Mouse (Mus musculus) heart, embryonic 16.5 days (tissue): ENCODE results near the gene Tssk6. TPM values are rescaled to one million over a fixed set of nuclear protein-coding genes. Genes with fewer than 3 reads are reported as not detected.

ENCODE experiments used
- ATAC-seq: fragments of 200-750 bp; cut with Nextera tagmentation; replicated peaks from 2 replicates; pipeline ENCODE4 v1.8.0; 2017; ENCODE audit warnings: moderate number of reproducible peaks; ENCODE audit not compliant: insufficient read depth, low FRiP score; ENCODE audit errors: extremely low read depth
- H3K27ac ChIP-seq: fragments of 300-500 bp; sonication (generic); 2 replicates; pipeline ENCODE4 v1.5.1; 2014; ENCODE audit warnings: mild to moderate bottlenecking, low read length, control low read depth, moderate library complexity
- H3K27me3 ChIP-seq: fragments of 300-500 bp; sonication (generic); 2 replicates; pipeline ENCODE4 v1.6.1; 2014; ENCODE audit warnings: low read length, mixed read lengths; ENCODE audit not compliant: control insufficient read depth, insufficient read depth
- H3K36me3 ChIP-seq: fragments of 300-500 bp; sonication (generic); 2 replicates; pipeline ENCODE4 v1.6.1; 2014; ENCODE audit not compliant: control insufficient read depth, insufficient read depth
- H3K4me1 ChIP-seq: fragments of 300-500 bp; sonication (generic); 2 replicates; pipeline ENCODE4 v1.6.1; 2014; ENCODE audit warnings: low read length, mixed read lengths; ENCODE audit not compliant: control insufficient read depth, insufficient read depth
- H3K4me2 ChIP-seq: fragments of 300-500 bp; sonication (generic); 2 replicates; pipeline ENCODE4 v1.6.1; 2014; ENCODE audit warnings: low read depth, mild to moderate bottlenecking, control low read depth, low read length
- H3K4me3 ChIP-seq: fragments of 300-500 bp; sonication (generic); 2 replicates; pipeline ENCODE4 v1.5.1; 2014; ENCODE audit warnings: mild to moderate bottlenecking, control low read depth, low read length
- H3K9ac ChIP-seq: fragments of 300-500 bp; sonication (generic); 2 replicates; pipeline ENCODE4 v1.6.1; 2014; ENCODE audit warnings: low read length, control low read depth
- H3K9me3 ChIP-seq: fragments of 300-500 bp; sonication (generic); replicated peaks from 2 replicates; pipeline ENCODE4 v1.6.1; 2016; ENCODE audit warnings: low read length; ENCODE audit not compliant: control insufficient read depth
- WGBS: fragments of 180-500 bp; shearing (Covaris S2); extraction: QIAGEN DNeasy Blood & Tissue Kit; methylation state at CpG from one replicate; pipeline ENCODE4 v1.1.7; 2014; 5-methylcytosine and 5-hydroxymethylcytosine counted together
- polyA plus RNA-seq: library from polyadenylated mRNA; unstranded; fragments of >200 nt; fragmentation: Nextera tagmentation; extraction: Ambion mirVana; gene quantifications from 2 replicates; pipeline ENCODE4 v1.2.1, GENCODE M21; 2015

The Tssk6 gene
- polyA plus RNA-seq, 1 experiment from 2014 or later: 2.0 TPM

- Histone ChIP-seq H3K4me3 (no peak overlapping the region), H3K9me3 (no peaks in the 10 kb centered on the region), H3K9ac (no peak overlapping the region), H3K4me2 (no peak overlapping the region), H3K27me3 (peaks cover 17% of the 10 kb centered on the region), H3K27ac (no peak overlapping the region), H3K36me3 (peaks cover 8% of the 10 kb centered on the region), H3K4me1 (peaks cover 25% of the 10 kb centered on the region)
- ATAC-seq: no peak
- WGBS: 49% methylated on average over 17 of the region's 17 CpGs
Observed at GRCm38 (mm10) chr8:69893863-69894262, 8.1 kb upstream of the Tssk6 start.

GRCm38 (mm10) chr8:69894836-69895332 is 7.1 kb upstream of the Tssk6 start:
- H3K9ac ChIP-seq: no peak overlapping the region
- H3K27ac ChIP-seq: no peak overlapping the region
- 59% methylated on average over 6 of the region's 6 CpGs for WGBS
- H3K4me3 ChIP-seq: no peak overlapping the region
- peaks cover 8% of the 10 kb centered on the region for H3K36me3 ChIP-seq
- peaks cover 8% of the 10 kb centered on the region for H3K27me3 ChIP-seq
- H3K4me2 ChIP-seq: no peak overlapping the region
- H3K9me3 ChIP-seq: no peaks in the 10 kb centered on the region
- peaks cover 23% of the 10 kb centered on the region for H3K4me1 ChIP-seq
- no peak for ATAC-seq

GRCm38 (mm10) chr8:69895772-69896451 is 6.1 kb upstream of the Tssk6 start:
- H3K9me3 ChIP-seq: no peaks in the 10 kb centered on the region
- no peak overlapping the region for H3K9ac ChIP-seq
- WGBS: 63% methylated on average over 4 of the region's 4 CpGs
- H3K27me3 ChIP-seq: no peaks in the 10 kb centered on the region
- H3K4me3 ChIP-seq: no peak overlapping the region
- no peak overlapping the region for H3K27ac ChIP-seq
- H3K4me1 ChIP-seq: peaks cover 32% of the 10 kb centered on the region
- no peak overlapping the region for H3K4me2 ChIP-seq
- ATAC-seq: no peak
- peaks cover 8% of the 10 kb centered on the region for H3K36me3 ChIP-seq

GRCm38 (mm10) chr8:69897857-69898256 is 4.1 kb upstream of the Tssk6 start:
- Histone ChIP-seq H3K9ac (0 out of 2 replicates have a peak overlapping the region, but pooled peaks have one; percentile 19), H3K4me2 (no peak overlapping the region), H3K4me1 (peaks cover 44% of the 10 kb centered on the region), H3K36me3 (peaks cover 8% of the 10 kb centered on the region), H3K4me3 (no peak overlapping the region), H3K27me3 (no peaks in the 10 kb centered on the region), H3K27ac (no peak overlapping the region), H3K9me3 (no peaks in the 10 kb centered on the region)
- 78% methylated on average over 6 of the region's 6 CpGs for WGBS
- no peak for ATAC-seq

- no peaks in the 10 kb centered on the region for H3K9me3 ChIP-seq
- no peaks in the 10 kb centered on the region for H3K27me3 ChIP-seq
- no peak overlapping the region for H3K9ac ChIP-seq
- H3K4me2 ChIP-seq: peak overlapping the region; percentile 84
- H3K4me1 ChIP-seq: peaks cover 46% of the 10 kb centered on the region
- H3K27ac ChIP-seq: no peak overlapping the region
- 79% methylated on average over 2 of the region's 2 CpGs for WGBS
- ATAC-seq: no peak
- H3K36me3 ChIP-seq: no peaks in the 10 kb centered on the region; the same call in 1 of the 2 replicates
- no peak overlapping the region for H3K4me3 ChIP-seq
Observed at GRCm38 (mm10) chr8:69899876-69900275, 2.1 kb upstream of the Tssk6 start.

GRCm38 (mm10) chr8:69900895-69901451 is 1.0 kb upstream of the Tssk6 start:
- peak; percentile 2; the same call in 1 of the 2 replicates for ATAC-seq
- Histone ChIP-seq H3K9me3 (no peaks in the 10 kb centered on the region), H3K36me3 (no peaks in the 10 kb centered on the region; the same call in 1 of the 2 replicates), H3K9ac (peak overlapping the region; percentile 82), H3K4me2 (peak overlapping the region; percentile 84), H3K27me3 (no peaks in the 10 kb centered on the region), H3K27ac (peak overlapping the region; percentile 87), H3K4me1 (peaks cover 42% of the 10 kb centered on the region), H3K4me3 (peak overlapping the region; percentile 79)
- WGBS: 14% methylated on average over 12 of the region's 12 CpGs

GRCm38 (mm10) chr8:69901484-69902162 is 361 bp upstream of the Tssk6 start:
- H3K4me1 ChIP-seq: peaks cover 42% of the 10 kb centered on the region
- peak; percentile 74 for ATAC-seq
- H3K27ac ChIP-seq: peak overlapping the region; percentile 87
- peak overlapping the region; percentile 85 for H3K9ac ChIP-seq
- WGBS: 2% methylated on average over 41 of the region's 41 CpGs
- H3K4me2 ChIP-seq: peak overlapping the region; percentile 84
- no peaks in the 10 kb centered on the region for H3K27me3 ChIP-seq
- H3K36me3 ChIP-seq: no peaks in the 10 kb centered on the region; the same call in 1 of the 2 replicates
- H3K9me3 ChIP-seq: no peaks in the 10 kb centered on the region
- peak overlapping the region; percentile 79 for H3K4me3 ChIP-seq

- Histone ChIP-seq H3K4me2 (peak overlapping the region; percentile 84), H3K4me3 (peak overlapping the region; percentile 79), H3K9me3 (no peaks in the 10 kb centered on the region), H3K4me1 (peaks cover 35% of the 10 kb centered on the region), H3K27me3 (no peaks in the 10 kb centered on the region), H3K27ac (peak overlapping the region; percentile 87), H3K9ac (peak overlapping the region; percentile 85), H3K36me3 (peaks cover 6% of the 10 kb centered on the region)
- under 1% methylated on average over 43 of the region's 45 CpGs for WGBS
- ATAC-seq: peak; percentile 87
Observed at GRCm38 (mm10) chr8:69903063-69903542, 1.1 kb downstream of the Tssk6 start.
